Mouse (Mus musculus): ENCODE measurements around the gene Ssmem1. TPM values are rescaled to one million over a fixed set of nuclear protein-coding genes. Genes with fewer than 3 reads are reported as not detected.

Ssmem1 gene
- polyA plus RNA-seq, 1 experiment from 2014 or later: 0.19 TPM

GRCm38 (mm10) chr6:30510291-30510690, 642 bp downstream of the Ssmem1 start:
- peaks cover 14% of the 10 kb centered on the region for H3K4me1 ChIP-seq (replicated peaks; ENCODE audit: control insufficient read depth, insufficient read depth, low read length)
- H3K36me3 ChIP-seq (ENCODE audit: control insufficient read depth, insufficient read depth, low read length): peaks cover 11% of the 10 kb centered on the region
- peak overlapping the region; percentile 33; the same call in 1 of the 2 replicates for H3K4me3 ChIP-seq (ENCODE audit: low read length)
- H3K9me3 ChIP-seq (ENCODE audit: control insufficient read depth, low read length): no peaks in the 10 kb centered on the region
- peak overlapping the region; percentile 99 for H3K27ac ChIP-seq (ENCODE audit: low read length)
- 67% methylated on average over 5 of the region's 5 CpGs for WGBS
- H3K27me3 ChIP-seq (ENCODE audit: control insufficient read depth, insufficient read depth, low read depth, low read length): no peaks in the 10 kb centered on the region
- H3K9ac ChIP-seq (ENCODE audit: low read length): peak overlapping the region; percentile 64; the same call in 1 of the 2 replicates
- peak overlapping the region; percentile 63 for H3K4me2 ChIP-seq (ENCODE audit: low read depth, low read length)
- ATAC-seq (ENCODE audit: low read depth): no peak

DNA sequence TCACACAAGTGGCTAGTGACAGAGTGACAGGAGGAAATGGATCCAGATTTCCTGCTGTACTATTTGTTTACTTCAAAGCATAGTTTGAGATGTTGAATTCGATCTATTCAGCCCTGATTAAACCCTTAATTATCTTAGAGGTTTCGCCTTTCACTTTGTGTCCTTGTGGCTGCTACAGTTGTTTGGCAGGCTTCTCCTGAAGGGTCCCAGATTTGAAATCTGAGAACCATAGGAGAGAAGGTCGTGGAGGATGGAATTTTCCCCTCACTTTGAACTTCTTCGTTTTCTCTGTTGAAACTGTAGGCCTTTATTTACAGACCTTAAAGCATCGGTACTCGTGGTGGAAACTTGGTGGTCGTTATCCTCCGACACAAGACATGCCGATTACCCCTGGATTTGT, 4.6 kb downstream of the Ssmem1 start:
- Histone ChIP-seq H3K4me3 (ENCODE audit: low read length) (no peak overlapping the region), H3K9ac (ENCODE audit: low read length) (peak overlapping the region; percentile 33; the same call in 1 of the 2 replicates), H3K4me1 (replicated peaks; ENCODE audit: control insufficient read depth, insufficient read depth, low read length) (peaks cover 14% of the 10 kb centered on the region), H3K27me3 (ENCODE audit: control insufficient read depth, insufficient read depth, low read depth, low read length) (no peaks in the 10 kb centered on the region), H3K4me2 (ENCODE audit: low read depth, low read length) (0 out of 2 replicates have a peak overlapping the region, but pooled peaks have one; percentile 8), H3K27ac (ENCODE audit: low read length) (peak overlapping the region; percentile 12; the same call in 1 of the 2 replicates), H3K9me3 (ENCODE audit: control insufficient read depth, low read length) (no peaks in the 10 kb centered on the region), H3K36me3 (ENCODE audit: control insufficient read depth, insufficient read depth, low read length) (no peaks in the 10 kb centered on the region)
- ATAC-seq (ENCODE audit: low read depth): no peak
- 6% methylated on average over 9 of the region's 9 CpGs for WGBS

- Histone ChIP-seq H3K27me3 (ENCODE audit: control insufficient read depth, insufficient read depth, low read depth, low read length) (no peaks in the 10 kb centered on the region), H3K27ac (ENCODE audit: low read length) (no peak overlapping the region), H3K9ac (ENCODE audit: low read length) (no peak overlapping the region), H3K9me3 (ENCODE audit: control insufficient read depth, low read length) (no peaks in the 10 kb centered on the region), H3K36me3 (ENCODE audit: control insufficient read depth, insufficient read depth, low read length) (no peaks in the 10 kb centered on the region), H3K4me1 (replicated peaks; ENCODE audit: control insufficient read depth, insufficient read depth, low read length) (no peaks in the 10 kb centered on the region), H3K4me2 (ENCODE audit: low read depth, low read length) (no peak overlapping the region), H3K4me3 (ENCODE audit: low read length) (no peak overlapping the region)
- no peak for ATAC-seq (ENCODE audit: low read depth)
- 54% methylated on average over 11 of the region's 11 CpGs for WGBS
Measured at GRCm38 (mm10) chr6:30520400-30520799, 10.8 kb downstream of the Ssmem1 start.

- H3K4me1 ChIP-seq (replicated peaks; ENCODE audit: control insufficient read depth, insufficient read depth, low read length): peaks cover 11% of the 10 kb centered on the region
- H3K4me2 ChIP-seq (ENCODE audit: low read depth, low read length): no peak overlapping the region
- no peak overlapping the region for H3K9ac ChIP-seq (ENCODE audit: low read length)
Measured at GRCm38 (mm10) chr6:30525456-30526332, 16.0 kb downstream of the Ssmem1 start.

GRCm38 (mm10) chr6:30526586-30527515, 17.2 kb downstream of the Ssmem1 start:
- Histone ChIP-seq H3K27me3 (ENCODE audit: control insufficient read depth, insufficient read depth, low read depth, low read length) (no peaks in the 10 kb centered on the region), H3K27ac (ENCODE audit: low read length) (peak overlapping the region; percentile 81), H3K36me3 (ENCODE audit: control insufficient read depth, insufficient read depth, low read length) (no peaks in the 10 kb centered on the region), H3K4me1 (replicated peaks; ENCODE audit: control insufficient read depth, insufficient read depth, low read length) (peaks cover 11% of the 10 kb centered on the region), H3K9ac (ENCODE audit: low read length) (peak overlapping the region; percentile 62), H3K4me2 (ENCODE audit: low read depth, low read length) (peak overlapping the region; percentile 31; the same call in 1 of the 2 replicates), H3K4me3 (ENCODE audit: low read length) (no peak overlapping the region), H3K9me3 (ENCODE audit: control insufficient read depth, low read length) (no peaks in the 10 kb centered on the region)
- 17% methylated on average over 19 of the region's 19 CpGs for WGBS
- ATAC-seq (ENCODE audit: low read depth): peak; percentile 63; the same call in 1 of the 2 replicates

More at GRCm38 (mm10) chr6:30525456-30526332, 16.0 kb downstream of the Ssmem1 start:
- WGBS: 57% methylated on average over 7 of the region's 7 CpGs
- no peaks in the 10 kb centered on the region for H3K9me3 ChIP-seq (ENCODE audit: control insufficient read depth, low read length)
- H3K27ac ChIP-seq (ENCODE audit: low read length): no peak overlapping the region
- no peaks in the 10 kb centered on the region for H3K36me3 ChIP-seq (ENCODE audit: control insufficient read depth, insufficient read depth, low read length)
- H3K27me3 ChIP-seq (ENCODE audit: control insufficient read depth, insufficient read depth, low read depth, low read length): no peaks in the 10 kb centered on the region
- no peak overlapping the region for H3K4me3 ChIP-seq (ENCODE audit: low read length)
- ATAC-seq (ENCODE audit: low read depth): no peak

GRCm38 (mm10) chr6:30528800-30529199, 19.2 kb downstream of the Ssmem1 start:
- Histone ChIP-seq H3K27me3 (ENCODE audit: control insufficient read depth, insufficient read depth, low read depth, low read length) (no peaks in the 10 kb centered on the region), H3K4me2 (ENCODE audit: low read depth, low read length) (no peak overlapping the region), H3K27ac (ENCODE audit: low read length) (no peak overlapping the region), H3K4me1 (replicated peaks; ENCODE audit: control insufficient read depth, insufficient read depth, low read length) (peaks cover 11% of the 10 kb centered on the region), H3K4me3 (ENCODE audit: low read length) (no peak overlapping the region), H3K9me3 (ENCODE audit: control insufficient read depth, low read length) (no peaks in the 10 kb centered on the region), H3K36me3 (ENCODE audit: control insufficient read depth, insufficient read depth, low read length) (no peaks in the 10 kb centered on the region), H3K9ac (ENCODE audit: low read length) (no peak overlapping the region)
- 16% methylated on average over 6 of the region's 6 CpGs for WGBS
- peak; percentile 56; the same call in 1 of the 2 replicates for ATAC-seq (ENCODE audit: low read depth)

GRCm38 (mm10) chr6:30535340-30535739, 25.7 kb downstream of the Ssmem1 start:
- Histone ChIP-seq H3K36me3 (ENCODE audit: control insufficient read depth, insufficient read depth, low read length) (no peaks in the 10 kb centered on the region), H3K9ac (ENCODE audit: low read length) (no peak overlapping the region), H3K27ac (ENCODE audit: low read length) (no peak overlapping the region), H3K4me1 (replicated peaks; ENCODE audit: control insufficient read depth, insufficient read depth, low read length) (peaks cover 9% of the 10 kb centered on the region), H3K27me3 (ENCODE audit: control insufficient read depth, insufficient read depth, low read depth, low read length) (no peaks in the 10 kb centered on the region), H3K4me3 (ENCODE audit: low read length) (no peak overlapping the region), H3K4me2 (ENCODE audit: low read depth, low read length) (no peak overlapping the region), H3K9me3 (ENCODE audit: control insufficient read depth, low read length) (no peaks in the 10 kb centered on the region)
- no peak for ATAC-seq (ENCODE audit: low read depth)
- WGBS: 42% methylated on average over 3 of the region's 3 CpGs

DNA sequence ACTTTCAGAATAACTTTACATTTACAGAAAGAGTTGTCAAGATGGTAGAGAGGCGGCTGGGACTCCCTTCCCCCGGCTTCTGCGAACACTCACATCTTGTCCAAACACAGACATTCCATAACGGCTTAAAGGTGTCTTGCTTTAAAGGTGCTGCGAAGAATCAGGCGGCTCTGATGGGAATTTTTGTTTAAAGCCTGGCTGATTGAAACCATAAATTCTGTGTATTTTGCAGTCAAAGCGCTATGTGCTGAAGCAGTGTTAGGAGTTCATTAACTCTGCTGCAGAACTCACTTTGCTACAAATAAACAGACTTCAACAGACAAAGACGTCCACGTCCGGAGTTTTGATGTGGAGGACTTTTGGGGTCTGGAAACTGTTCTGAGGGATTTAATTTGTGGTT, 28.6 kb downstream of the Ssmem1 start:
- Histone ChIP-seq H3K4me1 (replicated peaks; ENCODE audit: control insufficient read depth, insufficient read depth, low read length) (peaks cover 12% of the 10 kb centered on the region), H3K9ac (ENCODE audit: low read length) (peak overlapping the region; percentile 2; the same call in 1 of the 2 replicates), H3K27ac (ENCODE audit: low read length) (no peak overlapping the region), H3K36me3 (ENCODE audit: control insufficient read depth, insufficient read depth, low read length) (no peaks in the 10 kb centered on the region), H3K9me3 (ENCODE audit: control insufficient read depth, low read length) (no peaks in the 10 kb centered on the region), H3K4me2 (ENCODE audit: low read depth, low read length) (no peak overlapping the region), H3K27me3 (ENCODE audit: control insufficient read depth, insufficient read depth, low read depth, low read length) (no peaks in the 10 kb centered on the region), H3K4me3 (ENCODE audit: low read length) (no peak overlapping the region)
- ATAC-seq (ENCODE audit: low read depth): no peak
- WGBS: 15% methylated on average over 10 of the region's 10 CpGs
